Mouse (Mus musculus): ENCODE results near the gene Tex36. TPM values are rescaled to one million over a fixed set of nuclear protein-coding genes. Genes with fewer than 3 reads are reported as not detected.
A peak's percentile ranks its signal among the peaks of the same experiment; 100 is the strongest.

The Tex36 gene
- polyA plus RNA-seq, 1 experiment from 2014 or later: 0.32 TPM

DNA sequence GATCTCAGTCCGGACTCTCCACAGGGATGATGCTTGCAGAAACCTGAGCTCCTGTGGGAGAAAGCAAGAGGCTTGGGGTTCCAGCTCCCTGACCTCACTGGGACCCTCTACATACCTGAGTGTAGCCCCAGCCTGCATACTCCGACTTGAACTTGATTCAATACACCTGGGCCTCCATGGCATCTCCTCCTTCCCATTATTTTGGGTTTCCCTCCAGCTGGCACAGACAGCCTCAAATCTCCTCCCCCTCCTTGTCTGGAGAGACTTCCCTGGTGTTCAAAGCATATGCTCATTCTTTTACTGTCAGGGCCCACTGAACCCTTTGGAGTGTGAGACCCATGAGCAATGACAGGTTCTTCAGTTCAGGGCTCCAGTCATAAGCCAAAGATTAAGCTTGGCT, 11.0 kb upstream of the Tex36 start:
- H3K27me3 ChIP-seq (ENCODE audit: insufficient read depth, low read length): no peaks in the 10 kb centered on the region
- TF ChIP-seq CTCF (IDR thresholded peaks at IDR 0.05; ENCODE audit: low read depth): no peak
- ATAC-seq (replicated peaks; ENCODE audit: low FRiP score, low read depth): no peak
- H3K9ac ChIP-seq (ENCODE audit: low read depth, low read length): no peak overlapping the region
- H3K27ac ChIP-seq: no peak overlapping the region
- DNase-seq (ENCODE audit: low spot score): no peak
- H3K4me1 ChIP-seq (replicated peaks; ENCODE audit: insufficient read depth, low read length): no peaks in the 10 kb centered on the region; the same call in 1 of the 2 replicates
- H3K9me3 ChIP-seq (replicated peaks; ENCODE audit: low read length): no peaks in the 10 kb centered on the region
- no peaks in the 10 kb centered on the region for H3K36me3 ChIP-seq (ENCODE audit: insufficient read depth, low read length)
- no peak overlapping the region for H3K4me2 ChIP-seq (ENCODE audit: low read length)
- WGBS: 62% methylated on average over 2 of the region's 2 CpGs
- no peak overlapping the region for H3K4me3 ChIP-seq (replicated peaks; ENCODE audit: low read depth, low read length)

DNA sequence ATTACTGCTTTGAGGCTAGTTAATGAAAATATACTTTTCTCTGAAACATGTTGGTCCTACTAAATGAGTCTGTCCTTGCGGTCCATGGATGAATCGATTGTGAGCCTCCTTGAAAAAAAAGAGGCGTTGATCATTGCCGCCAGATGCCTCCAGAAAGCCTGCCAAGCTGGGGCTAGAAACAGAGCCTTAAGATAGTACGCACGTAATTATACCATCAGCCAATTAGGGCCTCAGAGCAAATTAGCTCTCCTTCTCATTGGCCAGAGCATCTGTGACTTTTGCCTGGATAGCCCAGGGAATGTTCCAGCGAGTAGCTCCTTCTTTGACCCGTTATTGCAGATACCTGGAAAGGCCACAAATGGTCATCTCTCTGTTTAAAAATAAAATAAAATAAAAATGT, 7.6 kb upstream of the Tex36 start:
- DNase-seq (ENCODE audit: low spot score) (no peak), ATAC-seq (replicated peaks; ENCODE audit: low FRiP score, low read depth) (no peak)
- H3K4me1 ChIP-seq (replicated peaks; ENCODE audit: insufficient read depth, low read length): no peaks in the 10 kb centered on the region; the same call in 1 of the 2 replicates
- no peak overlapping the region for H3K4me2 ChIP-seq (ENCODE audit: low read length)
- no peaks in the 10 kb centered on the region for H3K36me3 ChIP-seq (ENCODE audit: insufficient read depth, low read length)
- no peak overlapping the region for H3K27ac ChIP-seq
- no peaks in the 10 kb centered on the region for H3K27me3 ChIP-seq (ENCODE audit: insufficient read depth, low read length)
- H3K4me3 ChIP-seq (replicated peaks; ENCODE audit: low read depth, low read length): no peak overlapping the region
- 69% methylated on average over 8 of the region's 8 CpGs for WGBS
- no peaks in the 10 kb centered on the region for H3K9me3 ChIP-seq (replicated peaks; ENCODE audit: low read length)
- no peak for TF ChIP-seq CTCF (IDR thresholded peaks at IDR 0.05; ENCODE audit: low read depth)
- no peak overlapping the region for H3K9ac ChIP-seq (ENCODE audit: low read depth, low read length)

DNA sequence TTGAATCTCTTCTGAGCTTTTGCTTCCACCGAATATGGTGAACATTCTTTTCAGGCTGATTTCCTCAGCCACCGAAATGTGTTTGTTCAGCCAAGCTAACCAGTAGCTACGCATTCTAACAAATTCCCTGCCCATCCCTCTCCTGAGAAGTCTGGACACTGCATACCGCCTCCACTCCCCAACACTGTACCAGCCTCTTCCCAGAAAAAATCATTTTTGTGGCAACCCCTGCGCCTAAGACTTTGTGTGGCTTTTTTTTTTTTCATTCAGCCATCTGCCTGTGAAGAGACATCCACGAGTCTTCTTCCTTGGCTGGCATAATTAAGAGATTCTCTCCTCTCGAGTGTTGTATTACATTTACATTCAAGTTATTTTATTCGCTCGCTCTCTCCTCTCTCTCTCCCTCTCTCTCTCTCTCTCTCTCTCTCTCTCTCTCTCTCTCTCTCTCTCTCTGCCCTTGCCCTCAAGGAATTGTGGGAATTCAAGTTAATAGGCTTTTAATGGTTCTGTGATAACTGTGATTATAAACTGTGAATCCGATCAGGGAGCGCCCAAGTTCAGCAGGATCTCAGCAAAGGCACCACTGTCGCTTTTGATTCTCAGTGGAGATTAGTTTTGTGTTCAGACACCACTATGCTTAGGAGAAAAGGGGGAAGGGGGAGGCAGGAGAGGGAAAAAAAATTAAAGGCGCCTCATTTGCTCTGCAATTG, 6.8 kb upstream of the Tex36 start:
- DNase-seq (ENCODE audit: low spot score) (no peak), ATAC-seq (replicated peaks; ENCODE audit: low FRiP score, low read depth) (no peak)
- H3K9ac ChIP-seq (ENCODE audit: low read depth, low read length): no peak overlapping the region
- no peaks in the 10 kb centered on the region for H3K36me3 ChIP-seq (ENCODE audit: insufficient read depth, low read length)
- TF ChIP-seq CTCF (IDR thresholded peaks at IDR 0.05; ENCODE audit: low read depth): no peak
- no peak overlapping the region for H3K27ac ChIP-seq
- 38% methylated on average over 13 of the region's 13 CpGs for WGBS
- peak overlapping the region; percentile 43 for H3K4me2 ChIP-seq (ENCODE audit: low read length)
- H3K9me3 ChIP-seq (replicated peaks; ENCODE audit: low read length): no peaks in the 10 kb centered on the region
- H3K4me3 ChIP-seq (replicated peaks; ENCODE audit: low read depth, low read length): no peak overlapping the region
- H3K27me3 ChIP-seq (ENCODE audit: insufficient read depth, low read length): no peaks in the 10 kb centered on the region
- H3K4me1 ChIP-seq (replicated peaks; ENCODE audit: insufficient read depth, low read length): no peaks in the 10 kb centered on the region; the same call in 1 of the 2 replicates

DNA sequence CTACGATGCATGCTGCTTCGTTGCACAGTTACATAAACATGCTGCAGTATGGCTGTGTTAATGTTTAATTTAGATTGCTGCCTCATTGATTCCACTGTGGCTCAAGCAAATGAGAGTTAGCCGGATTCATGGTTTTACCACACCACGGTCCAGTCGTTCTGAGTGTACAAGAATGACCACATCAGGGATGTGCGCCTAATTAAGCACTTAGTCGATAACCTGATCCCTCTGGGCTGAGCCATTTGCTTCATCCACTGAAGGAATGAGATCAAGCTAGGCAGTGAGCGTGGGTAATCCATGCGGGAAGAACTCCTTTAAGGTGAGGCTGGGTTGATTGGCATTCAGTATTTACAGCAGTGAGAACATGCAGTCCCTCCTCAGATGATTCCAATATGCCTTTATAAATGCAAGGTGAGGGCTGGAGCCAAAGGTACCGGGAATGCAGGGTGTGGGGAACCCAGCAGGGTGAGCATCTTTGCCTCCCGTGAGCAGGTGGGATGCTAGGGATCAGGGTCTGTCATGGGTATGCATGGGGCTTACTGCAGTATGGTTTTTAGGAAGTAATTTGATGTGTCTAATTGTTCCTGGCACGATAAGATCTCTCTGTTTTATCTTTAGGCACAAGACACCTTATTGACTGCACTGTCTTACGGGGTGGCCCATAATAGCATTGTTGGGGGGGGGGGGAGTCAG, 6.1 kb upstream of the Tex36 start:
- ATAC-seq (replicated peaks; ENCODE audit: low FRiP score, low read depth): peak; percentile 59
- no peaks in the 10 kb centered on the region for H3K36me3 ChIP-seq (ENCODE audit: insufficient read depth, low read length)
- DNase-seq (ENCODE audit: low spot score): peak; percentile 65
- no peak overlapping the region for H3K4me3 ChIP-seq (replicated peaks; ENCODE audit: low read depth, low read length)
- 0 out of 2 replicates have a peak overlapping the region, but pooled peaks have one; percentile 39 for H3K27ac ChIP-seq
- no peaks in the 10 kb centered on the region for H3K27me3 ChIP-seq (ENCODE audit: insufficient read depth, low read length)
- H3K4me1 ChIP-seq (replicated peaks; ENCODE audit: insufficient read depth, low read length): no peaks in the 10 kb centered on the region; the same call in 1 of the 2 replicates
- 34% methylated on average over 13 of the region's 13 CpGs for WGBS
- no peak for TF ChIP-seq CTCF (IDR thresholded peaks at IDR 0.05; ENCODE audit: low read depth)
- H3K9me3 ChIP-seq (replicated peaks; ENCODE audit: low read length): no peaks in the 10 kb centered on the region
- peak overlapping the region; percentile 43 for H3K4me2 ChIP-seq (ENCODE audit: low read length)
- H3K9ac ChIP-seq (ENCODE audit: low read depth, low read length): no peak overlapping the region

DNA sequence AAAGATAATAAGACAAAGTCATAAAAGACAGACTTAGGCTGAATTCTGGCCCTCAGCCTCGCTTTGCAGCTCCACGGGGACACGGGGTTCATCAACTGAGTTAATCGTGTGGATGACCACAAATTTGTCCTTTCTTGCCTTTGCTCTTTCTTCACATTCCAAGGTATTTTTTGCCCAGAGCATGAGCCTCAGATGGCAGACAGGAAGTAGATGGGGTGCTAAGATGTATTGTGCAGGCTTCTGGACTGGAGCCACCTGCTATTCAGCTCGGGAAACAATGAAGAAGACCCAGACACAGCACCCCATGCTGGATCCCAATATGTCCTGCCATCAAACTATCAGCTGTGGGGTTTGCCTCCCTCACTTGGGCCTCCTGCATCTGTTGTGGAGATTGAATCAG, 5.4 kb upstream of the Tex36 start:
- no peak overlapping the region for H3K4me2 ChIP-seq (ENCODE audit: low read length)
- no peaks in the 10 kb centered on the region for H3K36me3 ChIP-seq (ENCODE audit: insufficient read depth, low read length)
- no peak overlapping the region for H3K9ac ChIP-seq (ENCODE audit: low read depth, low read length)
- TF ChIP-seq CTCF (IDR thresholded peaks at IDR 0.05; ENCODE audit: low read depth): no peak
- no peaks in the 10 kb centered on the region for H3K27me3 ChIP-seq (ENCODE audit: insufficient read depth, low read length)
- no peak for DNase-seq (ENCODE audit: low spot score)
- no peaks in the 10 kb centered on the region for H3K9me3 ChIP-seq (replicated peaks; ENCODE audit: low read length)
- H3K4me1 ChIP-seq (replicated peaks; ENCODE audit: insufficient read depth, low read length): no peaks in the 10 kb centered on the region; the same call in 1 of the 2 replicates
- no peak overlapping the region for H3K4me3 ChIP-seq (replicated peaks; ENCODE audit: low read depth, low read length)
- H3K27ac ChIP-seq: no peak overlapping the region
- 34% methylated on average over 5 of the region's 5 CpGs for WGBS
- no peak for ATAC-seq (replicated peaks; ENCODE audit: low FRiP score, low read depth)

DNA sequence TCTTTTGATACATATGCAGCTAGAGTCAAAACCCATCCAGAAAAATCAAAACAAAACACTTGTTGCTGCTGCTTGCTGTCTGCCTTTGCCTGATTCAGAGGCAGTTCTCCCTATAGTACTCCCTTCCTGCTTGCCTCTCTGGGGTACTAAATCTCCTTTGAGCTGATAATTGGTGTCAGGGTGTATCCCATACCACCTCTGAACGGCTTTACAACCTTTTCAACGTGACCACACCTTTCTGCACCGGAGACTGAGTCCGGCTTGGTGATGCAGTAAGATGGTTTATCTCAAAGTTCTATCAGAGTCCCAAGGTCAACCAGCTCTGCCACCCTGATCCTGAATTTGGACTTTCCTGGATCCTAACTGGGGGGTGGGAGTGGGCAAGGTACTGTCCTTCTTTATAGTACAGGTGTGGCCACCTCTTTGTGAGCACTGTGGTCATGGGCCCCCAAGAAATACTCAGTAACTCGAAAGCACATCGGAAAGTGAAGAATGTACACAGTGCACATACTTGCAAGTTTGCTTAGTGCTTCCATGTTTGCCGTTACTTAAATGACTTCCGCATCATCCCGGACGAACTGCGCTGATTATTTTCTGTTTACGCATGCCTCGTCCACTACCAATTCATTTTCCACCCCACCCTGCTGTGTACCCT, 2.6 kb upstream of the Tex36 start:
- no peak for TF ChIP-seq CTCF (IDR thresholded peaks at IDR 0.05; ENCODE audit: low read depth)
- Histone ChIP-seq H3K4me2 (ENCODE audit: low read length) (no peak overlapping the region), H3K36me3 (ENCODE audit: insufficient read depth, low read length) (no peaks in the 10 kb centered on the region), H3K27me3 (ENCODE audit: insufficient read depth, low read length) (no peaks in the 10 kb centered on the region), H3K4me1 (replicated peaks; ENCODE audit: insufficient read depth, low read length) (no peaks in the 10 kb centered on the region; the same call in 1 of the 2 replicates), H3K4me3 (replicated peaks; ENCODE audit: low read depth, low read length) (no peak overlapping the region), H3K9ac (ENCODE audit: low read depth, low read length) (no peak overlapping the region), H3K27ac (no peak overlapping the region), H3K9me3 (replicated peaks; ENCODE audit: low read length) (no peaks in the 10 kb centered on the region)
- ATAC-seq (replicated peaks; ENCODE audit: low FRiP score, low read depth) (no peak), DNase-seq (ENCODE audit: low spot score) (no peak)
- 38% methylated on average over 13 of the region's 13 CpGs for WGBS
